Mouse (Mus musculus) megakaryocyte progenitor cell, adult 5-6 weeks (primary cell): ENCODE measurements at regions not wholly inside any gene's neighbourhood (a gene's known extent, or its start where the extent isn't known, plus 50 kb on each side); places are given as distances from the start of the nearest gene placed in this dataset.

ENCODE experiments used
- ATAC-seq: replicated peaks from 2 replicates; pipeline ENCODE4 v1.8.0; 2016; ENCODE audit warnings: mild to moderate bottlenecking, moderate TSS enrichment, inconsistent platforms; ENCODE audit not compliant: poor library complexity

- no peak for ATAC-seq
Observed at GRCm38 (mm10) chr2:80717979-80718378, 100.9 kb downstream of the Nup35 start.

DNA sequence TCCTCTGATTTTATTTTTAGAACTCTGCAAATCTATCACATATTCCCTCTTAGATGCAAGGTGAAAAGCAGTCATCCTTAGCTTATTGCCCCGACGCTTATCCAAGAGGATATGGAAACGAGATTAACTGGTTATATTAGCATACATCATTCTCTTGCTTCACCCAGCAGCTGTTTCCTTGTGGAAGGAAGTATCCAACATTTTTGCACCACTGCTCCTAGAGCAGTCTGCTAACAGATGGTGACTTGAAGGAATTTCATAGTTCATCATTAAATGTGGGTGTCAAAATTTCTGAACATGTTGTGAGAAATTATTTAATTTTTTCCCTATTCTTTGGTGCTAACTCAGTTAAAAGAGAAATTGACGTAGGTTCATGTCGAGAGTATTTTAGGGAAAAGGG lies 107.0 kb downstream of the Nup35 start:
- no peak for ATAC-seq

- no peak for ATAC-seq
Observed at GRCm38 (mm10) chr2:80731324-80731723, 114.3 kb downstream of the Nup35 start.

- ATAC-seq: no peak
Observed at GRCm38 (mm10) chr2:80746737-80747136, 129.7 kb downstream of the Nup35 start.

GRCm38 (mm10) chr2:80762013-80762612 lies 145.1 kb downstream of the Nup35 start:
- 0 out of 2 replicates have a peak, but pooled peaks have one; percentile 46 for ATAC-seq

DNA sequence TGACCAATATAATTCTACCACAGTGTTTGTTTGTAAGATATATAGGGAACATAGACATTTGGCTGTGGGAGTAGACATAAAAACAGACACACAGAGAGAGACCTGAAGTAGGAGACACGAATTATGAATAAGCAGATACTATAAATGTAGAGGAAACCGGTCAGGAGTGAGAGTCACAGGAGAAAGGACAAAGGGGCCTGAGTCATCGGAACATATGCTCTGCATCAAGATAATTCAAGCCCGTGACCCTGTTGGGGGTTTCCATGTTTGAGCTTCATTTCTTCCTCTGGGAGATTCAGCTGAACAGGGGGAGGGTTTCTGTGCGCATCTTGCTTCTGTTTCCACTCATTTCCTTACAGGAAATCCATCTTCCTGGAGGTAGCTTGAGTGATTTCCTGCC lies 154.1 kb downstream of the Nup35 start:
- no peak for ATAC-seq

GRCm38 (mm10) chr2:80772455-80772854 lies 155.4 kb downstream of the Nup35 start:
- ATAC-seq: no peak

DNA sequence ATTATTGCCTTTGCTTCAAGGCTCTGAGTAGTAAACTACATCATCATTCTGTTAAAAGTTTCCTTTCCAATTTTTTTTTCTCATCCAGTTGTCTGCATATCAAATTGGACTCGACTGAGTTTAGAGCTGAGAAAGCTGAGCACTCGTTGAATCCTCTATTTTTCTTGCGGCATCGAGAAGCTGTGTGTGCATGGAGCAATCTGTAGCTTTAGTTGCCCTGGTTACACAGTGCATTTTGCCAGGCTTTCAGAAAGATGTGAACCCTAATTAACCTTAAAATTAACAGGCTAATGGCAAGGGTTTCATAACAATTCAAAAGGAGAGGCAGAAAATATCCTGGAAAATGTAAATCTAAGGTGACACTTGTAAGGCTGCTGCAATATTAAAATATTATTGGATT lies 169.3 kb downstream of the Nup35 start:
- ATAC-seq: no peak

GRCm38 (mm10) chr2:80793345-80794147 lies 176.5 kb downstream of the Nup35 start:
- ATAC-seq: no peak

DNA sequence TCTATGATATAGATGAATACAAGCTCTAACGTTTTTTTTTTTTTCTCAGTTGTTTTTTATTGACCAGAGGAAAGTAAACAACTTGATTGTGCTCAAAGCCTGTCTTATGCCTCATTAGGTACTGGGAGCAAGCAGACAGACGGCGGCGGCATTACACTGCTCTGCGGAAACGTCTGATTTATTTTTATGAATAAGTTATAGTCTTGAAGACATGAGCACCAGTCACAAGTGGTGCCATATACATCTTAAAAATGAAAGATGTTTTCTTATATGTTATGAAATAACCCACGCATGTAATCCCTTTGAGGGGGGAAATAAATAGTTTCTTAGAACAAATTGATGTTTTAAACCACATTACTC lies 177.1 kb downstream of the Nup35 start:
- ATAC-seq: no peak

DNA sequence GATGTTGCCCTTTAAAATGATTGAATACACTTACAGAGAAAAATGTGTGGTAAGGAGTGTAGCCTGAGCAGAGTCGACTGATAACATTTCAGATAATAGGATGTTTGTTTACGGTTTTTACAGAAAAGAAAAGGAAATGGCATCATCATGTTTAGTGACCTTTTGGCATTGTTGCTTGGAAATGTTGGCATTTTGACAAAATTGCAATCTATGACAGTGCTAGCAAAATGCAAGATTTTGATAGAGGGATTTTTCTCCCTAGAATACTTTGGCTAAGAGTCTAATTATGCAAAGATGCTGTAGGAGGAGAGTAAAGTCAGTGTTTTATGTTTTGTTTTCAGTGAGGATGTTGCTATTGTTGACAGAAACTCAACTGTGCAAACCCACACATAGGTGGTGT lies 202.2 kb downstream of the Nup35 start:
- ATAC-seq: no peak

DNA sequence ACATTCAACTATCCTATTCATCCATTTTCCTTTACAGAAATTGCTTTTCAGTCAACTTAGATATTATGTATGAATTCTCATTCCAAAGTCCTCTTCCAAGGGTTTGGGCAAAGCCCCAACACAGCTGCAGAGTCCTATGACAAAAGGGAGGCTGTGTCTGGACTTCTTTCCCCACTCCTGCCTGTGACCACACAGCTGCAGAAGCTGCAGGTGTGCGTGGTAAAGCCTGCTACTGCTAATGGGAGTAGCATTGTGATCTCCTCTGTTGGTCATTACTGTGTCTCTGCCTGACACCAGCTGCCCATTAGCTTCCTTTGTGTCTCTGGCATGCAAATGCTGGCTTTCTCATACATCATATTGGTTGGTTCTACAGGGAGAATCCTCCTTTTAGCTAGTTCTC lies 234.0 kb downstream of the Nup35 start:
- ATAC-seq: no peak

- no peak for ATAC-seq
Observed at GRCm38 (mm10) chr2:80855214-80855613, 238.2 kb downstream of the Nup35 start.

GRCm38 (mm10) chr2:80870046-80870445 lies 253.0 kb downstream of the Nup35 start:
- ATAC-seq: no peak

- ATAC-seq: no peak
Observed at GRCm38 (mm10) chr2:80870458-80870857, 253.4 kb downstream of the Nup35 start.

- no peak for ATAC-seq
Observed at GRCm38 (mm10) chr2:80871356-80871755, 254.3 kb downstream of the Nup35 start.

DNA sequence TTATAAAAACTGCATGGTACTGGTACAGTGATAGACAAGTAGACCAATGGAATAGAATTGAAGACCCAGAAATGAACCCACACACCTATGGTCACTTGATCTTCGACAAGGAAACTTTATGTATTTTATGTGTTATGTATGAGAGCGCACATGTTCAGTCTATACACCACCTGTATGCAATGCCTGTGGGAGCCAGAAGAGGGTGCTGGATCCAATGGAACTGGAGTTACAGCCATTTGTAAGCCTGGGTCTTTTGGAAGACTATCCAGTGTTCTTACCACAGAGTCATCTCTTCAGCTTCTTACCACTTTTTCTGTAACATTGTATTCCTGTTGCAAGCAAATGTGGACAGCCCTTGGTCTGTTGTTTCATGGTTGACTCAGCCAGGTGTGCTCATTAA lies 261.4 kb downstream of the Nup35 start:
- ATAC-seq: no peak

DNA sequence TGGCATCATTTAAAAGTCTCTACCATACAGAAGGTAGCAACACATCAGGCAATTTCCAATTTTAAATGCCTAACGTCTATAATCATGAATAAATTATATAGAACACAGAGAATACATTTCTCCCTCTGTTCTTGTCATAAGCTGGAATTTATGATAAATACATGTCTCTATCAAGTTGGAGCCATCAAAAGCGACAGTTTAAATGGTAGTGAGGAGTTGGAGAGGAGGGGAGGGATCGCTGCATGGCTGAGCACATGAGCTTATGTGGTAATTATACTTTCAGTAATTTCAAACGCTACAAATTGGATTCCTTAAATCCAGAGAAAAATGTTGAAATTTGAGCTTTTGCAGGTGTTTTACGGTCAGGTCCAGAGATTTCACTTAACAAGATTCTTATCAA lies 267.2 kb downstream of the Nup35 start:
- ATAC-seq: no peak

GRCm38 (mm10) chr2:80902050-80902449 lies 285.0 kb downstream of the Nup35 start:
- no peak for ATAC-seq

- ATAC-seq: no peak
Observed at GRCm38 (mm10) chr2:80913478-80913877, 296.4 kb downstream of the Nup35 start.

GRCm38 (mm10) chr2:80945521-80945920 lies 328.5 kb downstream of the Nup35 start:
- ATAC-seq: no peak

DNA sequence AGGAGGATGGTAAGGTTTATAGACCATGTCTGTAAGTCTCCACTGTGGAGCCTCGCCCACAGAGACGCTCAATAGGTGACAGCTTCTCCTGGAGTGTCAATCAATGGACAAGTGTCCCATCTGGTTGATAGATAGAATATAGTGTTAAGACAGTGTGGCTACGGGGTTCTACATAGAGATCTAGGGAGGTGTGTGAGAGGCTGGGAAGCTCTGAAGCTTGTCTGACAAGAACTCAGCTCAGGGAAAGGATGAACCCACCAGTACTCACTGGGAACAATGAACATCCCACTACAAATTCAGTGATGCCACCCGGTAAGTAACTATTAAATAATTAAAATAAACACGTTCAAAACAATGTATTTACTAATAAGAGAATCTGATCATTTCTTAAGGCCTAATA lies 349.7 kb downstream of the Nup35 start:
- ATAC-seq: no peak

- ATAC-seq: no peak
Observed at GRCm38 (mm10) chr2:80967260-80967659, 350.2 kb downstream of the Nup35 start.
